Mouse (Mus musculus) cerebellum, adult 2 months (tissue): ENCODE measurements around the gene Mta3.

Experiments
- CTCF ChIP-seq: fragments of 200-500 bp; IDR thresholded peaks from 2 replicates; pipeline ENCODE4 v1.5.1; 2011; ENCODE audit warnings: low read depth, mild to moderate bottlenecking, control low read depth, low read length, moderate library complexity, borderline replicate concordance; ENCODE audit not compliant: insufficient read depth
- POLR2A ChIP-seq: fragments of 200-500 bp; IDR thresholded peaks from 2 replicates; pipeline ENCODE4 v1.6.1; 2011; ENCODE audit warnings: low read length, control low read depth, borderline replicate concordance; ENCODE audit not compliant: insufficient read depth

DNA sequence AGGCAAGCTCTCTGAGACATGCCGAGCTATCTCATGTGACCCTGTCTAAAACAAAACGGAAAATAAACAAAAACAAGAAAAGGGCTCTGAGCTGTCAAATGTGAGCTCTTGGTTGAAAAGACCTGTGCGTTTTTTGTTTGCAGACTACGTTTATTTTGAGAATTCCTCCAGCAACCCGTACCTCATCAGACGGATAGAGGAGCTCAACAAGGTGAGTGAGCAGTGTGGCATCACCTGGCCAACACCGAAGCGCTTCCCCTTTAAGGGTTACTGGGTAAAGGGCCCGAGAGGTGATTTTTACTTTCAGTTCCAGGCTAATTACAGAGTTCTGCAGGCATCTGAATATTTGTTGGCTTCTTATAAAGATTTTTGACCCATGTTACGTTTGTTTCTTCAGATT, 2.3 kb downstream of the Mta3 start:
- TF ChIP-seq CTCF: no peak
- TF ChIP-seq POLR2A: no peak
